Mouse (Mus musculus) lung, postnatal 0 days (tissue): ENCODE measurements around the gene Ascc2. TPM values are rescaled to one million over a fixed set of nuclear protein-coding genes. Genes with fewer than 3 reads are reported as not detected.
A peak's percentile ranks its signal among the peaks of the same experiment; 100 is the strongest.

Experiments
- ATAC-seq: fragments of 200-750 bp; cut with Nextera tagmentation; 2 replicates; pipeline ENCODE4 v1.8.0; 2017; ENCODE audit warnings: moderate library complexity
- DNase-seq: peaks from one replicate; pipeline ENCODE4 v3.0.0-alpha.2; 2016; ENCODE audit warnings: low spot score
- H3K27ac ChIP-seq: fragments of 300-500 bp; sonication (generic); 2 replicates; pipeline ENCODE4 v1.5.1; 2014; ENCODE audit warnings: antibody characterized with exemption, mild to moderate bottlenecking, low read length, mixed read lengths
- H3K27me3 ChIP-seq: fragments of 300-500 bp; sonication (generic); replicated peaks from 2 replicates; pipeline ENCODE4 v1.6.1; 2014; ENCODE audit warnings: low read length, mixed read lengths; ENCODE audit not compliant: insufficient read depth
- H3K36me3 ChIP-seq: fragments of 300-500 bp; sonication (generic); 2 replicates; pipeline ENCODE4 v1.6.1; 2014; ENCODE audit warnings: low read length, mixed read lengths; ENCODE audit not compliant: insufficient read depth
- H3K4me1 ChIP-seq: fragments of 300-500 bp; sonication (generic); 2 replicates; pipeline ENCODE4 v1.6.1; 2014; ENCODE audit warnings: antibody characterized with exemption, low read depth, low read length, mixed read lengths; ENCODE audit not compliant: insufficient read depth
- H3K4me2 ChIP-seq: fragments of 300-500 bp; sonication (generic); replicated peaks from 2 replicates; pipeline ENCODE4 v1.6.1; 2014; ENCODE audit warnings: low read depth, mild to moderate bottlenecking, low read length, moderate library complexity, mixed read lengths
- H3K4me3 ChIP-seq: fragments of 300-500 bp; sonication (generic); 2 replicates; pipeline ENCODE4 v1.5.1; 2014; ENCODE audit warnings: low read depth, low read length
- H3K9ac ChIP-seq: fragments of 300-500 bp; sonication (generic); replicated peaks from 2 replicates; pipeline ENCODE4 v1.6.1; 2014; ENCODE audit warnings: low read depth, mild to moderate bottlenecking
- H3K9me3 ChIP-seq: fragments of 300-500 bp; sonication (generic); 2 replicates; pipeline ENCODE4 v1.6.1; 2016; ENCODE audit warnings: low read length, mixed read lengths
- CTCF ChIP-seq: IDR thresholded peaks from 2 replicates; pipeline ENCODE4 v1.5.1; 2016; ENCODE audit warnings: antibody characterized with exemption, mild to moderate bottlenecking
- EP300 ChIP-seq: IDR thresholded peaks from 2 replicates; pipeline ENCODE4 v1.6.1; 2016; ENCODE audit warnings: antibody characterized with exemption, mild to moderate bottlenecking, control low read depth
- WGBS: fragments of 180-500 bp; shearing (Covaris S2); extraction: QIAGEN DNeasy Blood & Tissue Kit; methylation state at CpG from one replicate; pipeline ENCODE4 v1.1.7; 2014; 5-methylcytosine and 5-hydroxymethylcytosine counted together
- polyA plus RNA-seq: library from polyadenylated mRNA; unstranded; fragments of >200 nt; fragmentation: Nextera tagmentation; extraction: Ambion mirVana; gene quantifications from 2 replicates; pipeline ENCODE4 v1.2.1, GENCODE M21; 2015

Gene Ascc2
- 21.7 and 25.3 TPM in 2 replicates for polyA plus RNA-seq

GRCm38 (mm10) chr11:4637534-4638234 is at the start of gene Ascc2:
TSS of gene Ascc2 (plus strand) at chr11:4637747.
- peak; percentile 95 for DNase-seq

GRCm38 (mm10) chr11:4591811-4592210 is 45.7 kb upstream of the Ascc2 start:
- Histone ChIP-seq H3K9ac (no peak overlapping the region), H3K27ac (no peak overlapping the region), H3K4me1 (peaks cover 4% of the 10 kb centered on the region), H3K4me3 (no peak overlapping the region), H3K4me2 (no peak overlapping the region), H3K9me3 (no peaks in the 10 kb centered on the region), H3K36me3 (no peaks in the 10 kb centered on the region), H3K27me3 (no peaks in the 10 kb centered on the region)
- ATAC-seq (no peak), DNase-seq (peak; percentile 71)
- 0 out of 2 replicates have a peak, but pooled peaks have one; percentile 18 for TF ChIP-seq EP300
- TF ChIP-seq CTCF, result no peak
- 42% methylated on average over 4 of the region's 4 CpGs for WGBS

More at GRCm38 (mm10) chr11:4637534-4638234, at the start of gene Ascc2:
- Histone ChIP-seq H3K4me1 (peaks cover 16% of the 10 kb centered on the region; the same call in 1 of the 2 replicates), H3K27me3 (no peaks in the 10 kb centered on the region), H3K4me3 (peak within 1 kb of the TSS; percentile 74), H3K36me3 (no peaks in the 10 kb centered on the region), H3K9ac (peak within 1 kb of the TSS; percentile 54), H3K9me3 (no peaks in the 10 kb centered on the region), H3K4me2 (peak within 1 kb of the TSS; percentile 77), H3K27ac (peak within 1 kb of the TSS; percentile 85)
- WGBS, result under 1% methylated on average over 35 of the region's 35 CpGs
- peak; percentile 92 for ATAC-seq
- no peak for TF ChIP-seq EP300
- peak; percentile 38 for TF ChIP-seq CTCF

DNA sequence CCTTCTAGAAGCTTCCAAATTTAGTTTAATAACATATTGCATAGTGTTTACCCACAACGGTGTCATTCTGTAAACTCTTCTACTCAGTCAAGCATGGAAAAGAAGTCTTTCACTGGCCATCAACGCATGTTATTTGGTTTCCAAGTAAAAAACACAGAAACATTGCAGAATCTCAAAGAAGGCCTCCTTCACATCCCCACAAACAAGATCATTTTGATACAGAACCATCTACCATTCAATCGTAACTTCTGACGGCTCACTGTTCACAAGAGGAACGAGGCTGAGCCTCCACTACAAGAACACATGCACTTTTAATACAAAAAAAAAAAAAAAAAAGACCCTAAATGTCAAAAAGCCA is 44.1 kb upstream of the Ascc2 start:
- 0 out of 2 replicates have a peak overlapping the region, but pooled peaks have one; percentile 35 for H3K27ac ChIP-seq
- ATAC-seq, result no peak
- 9% methylated on average over 5 of the region's 5 CpGs for WGBS

DNA sequence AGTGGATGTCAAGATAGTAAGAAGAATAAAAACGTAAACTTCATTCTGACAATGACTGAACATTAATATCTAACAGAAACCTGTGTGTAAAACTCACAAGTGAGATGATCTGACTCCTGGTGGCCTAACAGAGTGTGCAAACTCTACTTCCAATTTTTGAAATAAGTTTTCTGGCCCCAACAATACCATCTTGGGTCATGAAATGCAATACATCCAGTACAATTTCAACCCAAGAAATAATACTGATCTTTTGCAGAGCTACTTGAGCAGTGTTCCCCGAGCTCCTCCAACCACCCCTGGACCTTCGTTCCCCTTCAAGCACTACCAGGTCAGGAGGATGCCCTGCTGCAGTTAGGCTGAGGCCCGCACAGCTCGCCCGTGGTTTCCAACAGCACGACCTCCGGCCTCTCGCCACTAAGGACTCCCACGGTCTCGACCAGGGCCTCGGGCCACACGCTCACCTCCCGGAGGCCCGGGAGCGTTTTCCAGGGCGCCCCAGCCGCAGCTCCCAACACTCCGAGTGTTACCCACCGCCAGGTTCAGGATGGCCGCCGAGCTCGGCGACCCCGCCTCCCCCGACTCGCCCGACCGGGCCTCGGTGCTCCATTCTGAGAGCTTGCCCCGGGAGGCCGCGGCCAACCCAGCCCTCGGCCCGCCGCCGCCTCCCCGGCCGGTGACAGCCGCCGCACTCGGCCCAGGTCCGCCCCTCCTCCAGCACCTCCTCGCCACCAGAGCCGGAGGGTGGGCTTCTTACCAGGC is 43.5 kb upstream of the Ascc2 start:
- Histone ChIP-seq H3K9me3 (no peaks in the 10 kb centered on the region), H3K4me2 (peak overlapping the region; percentile 64), H3K27me3 (no peaks in the 10 kb centered on the region), H3K4me3 (peak overlapping the region; percentile 100), H3K27ac (peak overlapping the region; percentile 95), H3K4me1 (peaks cover 4% of the 10 kb centered on the region), H3K9ac (peak overlapping the region; percentile 98), H3K36me3 (no peaks in the 10 kb centered on the region)
- TF ChIP-seq CTCF (peak; percentile 34), EP300 (no peak)
- WGBS, result 1% methylated on average over 30 of the region's 45 CpGs
- DNase-seq, result peak; percentile 49
- ATAC-seq, result peak; percentile 84

More for the DNA sequence above, 44.1 kb upstream of the Ascc2 start:
- TF ChIP-seq EP300 (no peak), CTCF (no peak)
- Histone ChIP-seq H3K4me2 (peak overlapping the region; percentile 64), H3K4me3 (peak overlapping the region; percentile 100), H3K9ac (peak overlapping the region; percentile 98), H3K9me3 (no peaks in the 10 kb centered on the region), H3K36me3 (no peaks in the 10 kb centered on the region), H3K27me3 (no peaks in the 10 kb centered on the region), H3K4me1 (peaks cover 4% of the 10 kb centered on the region)
- peak; percentile 13 for DNase-seq

DNA sequence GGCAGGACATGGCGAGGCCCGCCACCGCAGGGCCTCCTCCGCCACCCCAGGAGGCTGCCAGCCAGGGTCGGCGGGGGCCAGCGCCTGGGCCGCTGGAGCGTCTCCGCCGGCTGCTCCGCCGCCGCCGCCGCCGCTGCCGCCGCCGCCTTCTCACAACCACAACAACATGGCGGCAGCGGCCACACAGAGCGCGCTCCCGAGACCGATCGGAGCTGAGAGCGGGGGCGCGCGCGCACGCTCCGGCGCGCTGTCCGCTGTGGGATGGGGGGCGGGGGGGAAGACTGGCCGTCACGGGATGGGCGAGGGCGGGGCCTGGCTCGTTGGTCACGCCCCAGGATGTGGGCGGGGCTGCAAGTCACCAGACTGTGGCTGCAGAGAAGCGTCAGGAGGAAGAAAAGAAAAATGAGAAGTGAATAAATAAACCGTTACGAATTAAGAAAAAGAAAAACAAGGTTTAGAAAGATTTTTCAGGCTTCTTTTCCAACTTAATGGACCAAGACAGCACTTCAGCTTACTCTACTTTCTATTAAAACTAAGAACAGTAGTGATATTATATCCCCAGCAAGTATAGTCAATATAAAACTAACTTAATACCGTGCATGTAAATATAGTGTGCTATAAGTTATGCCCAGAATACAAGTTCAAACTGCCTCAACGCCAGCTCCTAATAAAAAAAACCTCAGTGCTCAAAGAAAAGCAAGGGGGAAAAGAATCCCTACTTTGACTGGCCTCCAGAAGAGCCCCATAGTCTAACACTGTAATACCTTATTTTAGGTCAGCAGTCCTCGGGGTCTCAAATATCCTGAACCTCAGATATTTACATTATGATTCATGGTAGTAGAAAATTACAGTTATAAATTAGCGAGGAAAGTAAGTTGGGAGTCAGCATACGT is 42.7 kb upstream of the Ascc2 start, which contains the start of gene Mtmr3:
Gene Mtmr3, minus strand, starts transcription at position 256 of the 893 bp plus-strand sequence.
- ATAC-seq (peak; percentile 95), DNase-seq (peak; percentile 97)
- Histone ChIP-seq H3K9ac (peak within 1 kb of the TSS; percentile 98), H3K4me3 (peak within 1 kb of the TSS; percentile 100), H3K4me1 (peaks cover 4% of the 10 kb centered on the region), H3K27ac (peak within 1 kb of the TSS; percentile 95), H3K36me3 (no peaks in the 10 kb centered on the region), H3K9me3 (no peaks in the 10 kb centered on the region), H3K27me3 (no peaks in the 10 kb centered on the region), H3K4me2 (peak within 1 kb of the TSS; percentile 64)
- TF ChIP-seq EP300 (no peak), CTCF (peak; percentile 11; the same call in 1 of the 2 replicates)
- WGBS, result 5% methylated on average over 35 of the region's 53 CpGs
